Mouse (Mus musculus): ENCODE results near the gene Slc35a3. TPM values are rescaled to one million over a fixed set of nuclear protein-coding genes. Genes with fewer than 3 reads are reported as not detected.
"Not testable (repeated sequence)": the region's sequence is repeated elsewhere in the genome, so short reads cannot be mapped to it uniquely, and the experiment has no call there.

The Slc35a3 gene
- 10 to 100 TPM; 10.6 to 11.8 TPM for total RNA-seq (2021)
- long read RNA-seq, experiment 1, full-length matches to known transcripts = 6 of 10 reads
- long read RNA-seq, experiment 1, partial matches to known transcripts = 2 of 10 reads
- long read RNA-seq, experiment 1, other reads (novel, unspliced or antisense) = 2 of 10 reads
- long read RNA-seq, experiment 2, full-length matches to known transcripts = 6 of 10 reads
- long read RNA-seq, experiment 2, partial matches to known transcripts = 3 of 10 reads
- long read RNA-seq, experiment 2, other reads (novel, unspliced or antisense) = 1 of 10 reads

DNA sequence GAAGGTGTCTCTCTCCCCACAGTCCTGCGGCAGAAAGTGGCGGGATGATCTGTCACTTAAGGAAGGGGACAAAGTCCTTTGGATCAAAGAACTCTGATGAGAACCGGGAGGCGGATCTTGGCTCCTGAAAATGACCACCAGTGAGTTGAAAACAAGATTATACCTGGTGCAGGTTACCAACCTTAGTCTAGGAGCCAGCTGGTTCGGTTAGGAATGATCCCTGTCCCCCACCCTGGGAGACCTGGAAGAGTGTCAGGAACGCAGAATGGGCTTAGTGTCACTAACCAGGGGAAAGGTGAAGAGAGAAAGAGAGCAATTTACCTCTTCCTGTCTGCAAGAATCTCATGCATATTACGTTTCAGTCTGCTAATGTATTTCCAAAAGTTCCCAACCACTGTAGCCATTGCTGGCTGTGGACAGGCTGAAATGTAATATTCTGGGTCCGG is at the start of gene Slc35a3:
Gene Slc35a3, minus strand, starts transcription at position 396 of the 446 bp plus-strand sequence.
- no peak for DNase-seq

DNA sequence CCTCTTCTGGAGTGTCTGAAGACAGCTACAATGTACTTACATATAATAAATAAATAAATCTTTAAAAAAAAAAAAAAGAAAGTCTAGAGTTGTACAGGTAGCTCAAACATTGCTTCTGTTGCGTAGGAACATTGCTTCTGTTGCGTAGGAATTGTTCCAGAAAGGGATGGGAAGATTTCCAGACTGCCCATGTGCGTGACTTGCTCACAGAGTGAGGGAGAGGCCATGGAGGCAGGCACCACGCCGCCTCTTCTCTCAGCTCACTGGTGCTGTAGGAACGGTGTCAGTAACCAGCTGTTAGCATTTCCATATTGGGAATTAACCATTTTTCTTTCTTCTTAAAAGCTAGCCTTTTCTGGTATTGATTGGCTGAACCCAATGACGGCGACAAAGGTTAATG is 40.2 kb upstream of the Slc35a3 start:
- DNase-seq = no peak

DNA sequence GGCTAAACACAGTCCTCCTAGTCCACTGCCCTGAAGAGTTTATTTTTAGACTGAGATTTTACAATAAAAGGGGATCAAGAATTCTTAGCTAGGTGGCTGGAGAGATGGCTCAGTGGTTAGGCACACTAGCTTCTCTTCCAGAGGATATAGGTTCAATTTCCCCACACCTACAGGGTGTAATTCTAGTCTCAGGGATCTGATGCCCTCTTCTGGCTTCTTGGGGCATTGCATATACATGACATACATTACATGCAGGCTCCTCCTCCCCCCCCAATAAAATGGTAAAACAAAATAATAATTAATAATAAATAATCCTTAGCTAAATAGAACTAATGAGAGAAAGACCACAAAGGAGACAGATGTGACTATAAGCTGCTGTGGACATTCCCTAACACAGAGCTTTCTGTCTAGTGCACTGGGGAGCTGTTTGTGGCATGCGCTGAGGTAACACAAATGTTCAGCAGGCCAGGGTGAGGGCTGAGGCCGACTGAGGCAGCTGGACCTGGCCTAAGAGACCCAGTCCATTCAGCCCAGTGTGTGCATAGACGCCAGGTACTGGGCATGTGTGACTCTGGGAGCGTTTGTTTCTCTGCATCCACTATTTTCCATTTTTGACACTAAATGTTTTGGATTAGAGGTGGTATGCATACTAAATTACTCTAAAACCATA is 38.7 kb upstream of the Slc35a3 start:
- DNase-seq = peak; percentile 23

DNA sequence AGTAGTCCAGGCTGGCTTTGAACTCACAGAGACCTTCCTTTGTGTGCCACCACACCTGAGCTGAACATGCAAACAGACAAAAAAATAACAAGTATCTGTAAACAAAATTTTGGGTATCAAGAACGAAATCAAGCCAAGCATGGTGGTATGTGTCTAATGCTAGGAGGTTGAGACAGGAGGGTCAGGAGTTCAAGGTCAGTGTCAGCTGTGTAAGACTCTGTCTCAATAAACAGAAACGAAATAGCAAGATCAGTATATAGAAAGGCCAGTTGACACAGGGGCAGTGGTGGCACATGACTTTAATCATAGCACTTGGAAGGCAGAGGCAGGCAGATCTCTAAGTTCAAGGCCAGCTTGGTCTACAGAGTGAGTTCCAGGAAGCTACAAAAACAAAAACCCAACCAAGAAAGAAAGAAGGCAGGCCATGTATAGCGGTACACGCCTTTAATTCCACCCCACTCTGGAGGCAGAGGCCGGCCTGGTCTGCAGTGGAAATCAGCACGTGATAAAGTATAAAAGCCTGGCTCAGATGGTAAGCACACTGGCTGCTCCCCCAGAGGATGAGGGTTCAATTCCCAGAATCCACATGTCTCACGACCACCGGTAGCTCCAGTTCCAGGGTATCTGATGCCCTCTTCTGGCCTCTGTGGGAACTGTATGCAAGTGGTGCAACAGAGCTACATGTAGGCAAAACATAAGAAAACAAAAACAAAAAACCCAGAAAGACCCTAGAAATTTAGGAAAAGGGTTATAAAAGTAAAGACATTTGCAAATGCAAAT is 36.0 kb upstream of the Slc35a3 start:
- DNase-seq = peak; percentile 25

DNA sequence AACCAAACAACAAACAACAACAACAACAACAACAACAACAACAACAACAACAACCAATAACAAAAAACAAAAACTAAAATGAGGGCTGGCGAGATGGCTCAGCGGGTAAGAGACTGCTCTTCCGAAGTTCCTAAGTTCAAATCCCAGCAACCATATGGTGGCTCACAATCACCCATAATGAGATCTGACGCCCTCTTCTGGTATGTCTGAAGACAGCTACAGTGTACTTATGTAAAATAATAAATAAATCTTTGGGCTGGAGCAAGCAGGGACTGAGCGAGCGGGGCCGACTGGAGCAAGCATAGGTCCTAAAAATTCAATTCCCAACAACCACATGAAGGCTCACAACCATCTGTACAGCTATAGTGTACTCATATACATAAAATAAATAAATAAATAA is 35.0 kb upstream of the Slc35a3 start:
- not testable (repeated sequence) for DNase-seq

DNA sequence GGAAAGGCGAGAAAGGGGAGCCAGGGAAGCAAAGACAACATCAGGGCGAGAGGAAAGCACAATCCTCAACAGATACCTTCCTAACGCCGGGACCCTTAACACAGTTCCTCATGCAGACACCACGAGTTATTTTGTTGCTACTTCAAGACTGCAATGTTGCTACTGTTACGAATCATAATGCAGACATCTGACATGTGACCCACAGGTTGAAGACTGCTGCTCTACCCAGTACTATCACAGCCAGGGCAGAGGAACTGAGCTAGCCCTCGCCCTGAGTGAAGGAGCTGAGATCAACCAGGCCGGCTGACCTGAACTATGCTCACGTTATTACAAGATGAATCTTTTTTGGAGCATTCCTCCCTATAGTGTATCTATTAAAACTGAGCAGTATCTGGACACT is 28.3 kb upstream of the Slc35a3 start:
- DNase-seq = no peak

DNA sequence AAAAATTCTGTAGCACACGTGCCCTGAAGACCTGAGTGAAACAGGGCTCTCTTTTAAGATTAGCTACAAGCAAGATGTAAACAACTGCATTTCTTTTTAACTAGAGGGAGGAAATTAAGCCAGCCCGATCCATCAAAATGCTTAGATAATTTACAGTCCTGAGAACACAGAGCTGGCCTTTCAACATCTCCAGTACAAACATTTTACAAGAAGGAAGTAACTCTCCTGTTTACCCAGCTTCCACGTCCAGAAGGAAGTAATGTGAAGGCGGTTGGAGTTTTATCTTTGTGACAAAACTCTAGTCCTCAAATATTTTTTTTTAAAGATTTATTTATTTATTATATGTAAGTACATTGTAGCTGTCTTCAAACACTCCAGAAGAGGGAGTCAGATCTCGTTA is 27.5 kb upstream of the Slc35a3 start:
- no peak for DNase-seq

DNA sequence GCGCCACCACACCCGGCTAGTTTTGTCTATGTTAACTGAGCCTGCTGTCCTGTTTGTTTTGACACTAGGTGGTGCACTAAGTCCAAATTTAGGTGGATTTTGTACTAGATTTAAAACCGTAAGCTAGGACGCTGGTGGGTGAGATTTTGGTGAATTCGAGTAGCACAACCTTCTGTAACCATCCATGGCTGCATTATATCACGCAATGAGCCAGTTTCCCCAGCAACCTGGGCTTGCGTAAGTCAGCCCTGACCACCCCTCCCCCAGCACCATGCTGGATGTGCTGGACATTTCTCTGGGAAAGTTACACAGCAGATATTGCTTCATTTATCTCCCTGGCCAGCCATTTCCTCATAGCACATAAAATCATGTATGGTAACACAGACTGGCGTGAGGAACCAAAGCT is 24.7 kb upstream of the Slc35a3 start:
- DNase-seq = no peak

DNA sequence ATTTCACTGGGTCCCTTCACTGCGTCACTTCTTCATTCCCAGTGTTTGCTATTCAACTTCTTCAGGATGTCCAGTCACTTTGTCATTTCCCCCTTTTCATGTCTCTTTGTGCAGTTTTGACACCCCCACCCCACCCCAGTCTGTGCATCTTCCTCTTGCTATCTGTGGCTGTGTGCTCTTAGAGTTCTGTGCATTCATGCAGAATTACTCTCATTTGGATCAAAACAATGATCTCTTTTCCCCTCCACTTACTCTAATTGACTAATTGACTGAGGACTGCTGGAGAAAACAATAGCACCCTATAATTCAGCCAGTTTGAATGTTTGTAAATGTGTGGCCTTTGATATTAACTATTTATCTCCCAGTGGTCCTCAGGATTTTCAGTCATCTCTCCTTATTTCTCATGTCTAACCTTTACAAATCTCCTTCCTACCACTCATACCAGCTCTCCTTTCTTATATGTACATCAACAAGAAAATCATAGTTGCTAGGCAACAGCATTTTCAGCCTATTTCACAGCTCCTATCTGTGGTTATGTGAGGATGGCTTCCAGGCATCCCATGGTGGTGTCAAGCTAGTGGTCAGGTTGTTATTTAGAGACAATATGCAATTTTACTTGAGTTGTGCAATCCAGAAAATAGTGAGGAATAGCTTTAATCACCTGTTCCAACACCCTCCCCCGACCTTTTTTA is 17.0 kb upstream of the Slc35a3 start:
- no peak for DNase-seq

DNA sequence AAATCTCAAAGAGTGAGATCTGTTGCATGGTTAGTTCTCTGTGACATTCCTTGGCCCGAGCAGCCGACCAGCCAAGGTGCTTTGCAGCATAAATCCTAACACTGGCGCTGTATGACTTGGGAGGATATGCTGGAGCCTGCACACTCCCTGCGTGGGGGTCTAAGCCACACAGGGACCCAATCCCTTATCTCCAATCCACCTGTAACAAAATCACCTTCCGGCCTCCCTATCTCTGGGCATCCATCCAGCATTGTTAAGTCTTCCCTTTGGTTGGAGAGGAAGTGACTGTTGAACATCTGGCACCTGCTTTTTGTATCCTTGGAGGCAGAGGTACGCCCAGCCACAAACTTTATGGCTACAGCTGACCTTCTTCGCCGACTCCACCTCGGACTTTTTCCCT is 14.2 kb upstream of the Slc35a3 start:
- DNase-seq = no peak

DNA sequence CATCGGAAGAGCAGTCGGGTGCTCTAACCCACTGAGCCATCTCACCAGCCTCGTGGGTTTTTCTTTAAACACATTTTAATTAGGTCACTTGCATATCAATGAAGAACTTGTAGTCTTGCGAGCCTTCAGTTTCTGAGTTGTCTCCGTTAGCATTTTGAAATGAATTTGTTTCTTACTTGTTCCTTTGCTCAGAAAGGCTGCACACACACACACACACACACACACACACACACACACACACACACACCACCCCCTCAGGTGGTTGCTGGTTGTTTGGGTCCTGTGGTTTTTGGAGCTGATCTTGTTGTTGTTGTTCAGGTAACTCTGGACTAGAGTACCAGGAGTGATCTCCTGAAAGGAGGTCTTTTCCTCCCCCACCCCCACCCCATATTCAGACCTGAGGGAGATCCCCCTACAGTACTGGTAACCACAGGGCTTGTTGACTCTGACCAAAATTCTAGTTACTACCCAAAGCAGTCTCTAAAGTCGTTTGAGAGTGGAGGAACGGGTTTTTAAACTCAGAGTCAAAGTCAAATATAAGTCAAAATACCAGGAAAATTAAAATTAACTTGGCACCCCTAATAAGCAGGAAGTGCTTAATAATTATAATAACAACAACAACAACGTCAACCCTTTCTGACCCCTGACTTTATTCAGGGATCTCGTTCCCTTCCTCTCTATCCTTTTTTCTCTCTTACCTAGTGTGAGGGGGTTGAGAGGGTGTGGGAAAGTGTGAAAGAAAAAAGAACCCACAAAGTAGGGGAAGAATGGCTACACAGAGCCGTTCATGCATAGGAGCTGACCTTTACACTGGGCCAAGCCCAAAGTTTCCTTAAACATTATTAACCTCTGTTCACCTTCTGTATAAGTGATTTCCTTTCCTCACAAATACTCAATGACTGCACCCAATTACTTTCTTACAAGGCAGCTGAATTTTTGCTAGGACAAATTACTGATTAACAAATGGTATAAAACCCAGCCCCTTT is 11.2 kb upstream of the Slc35a3 start:
- DNase-seq = no peak

DNA sequence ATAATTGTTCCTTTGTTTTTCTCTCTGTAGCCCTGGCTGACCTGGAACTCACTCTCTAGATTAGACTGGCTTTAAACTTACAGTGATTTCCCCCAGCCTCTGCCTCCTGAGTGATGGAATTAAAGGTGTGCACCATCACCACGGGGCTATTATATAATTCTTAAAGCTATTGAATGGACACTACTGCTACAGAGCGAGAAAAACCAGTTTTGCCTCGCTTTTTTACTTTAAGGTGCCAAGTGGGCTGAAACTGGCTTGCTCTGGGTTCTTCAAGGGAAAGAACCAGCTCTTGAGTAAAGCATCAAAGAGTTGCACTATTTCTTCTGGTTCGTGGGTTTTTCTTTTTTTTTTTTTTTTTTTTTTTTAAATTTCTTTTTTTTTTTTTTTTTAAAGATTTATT is 10.3 kb upstream of the Slc35a3 start:
- DNase-seq = no peak

DNA sequence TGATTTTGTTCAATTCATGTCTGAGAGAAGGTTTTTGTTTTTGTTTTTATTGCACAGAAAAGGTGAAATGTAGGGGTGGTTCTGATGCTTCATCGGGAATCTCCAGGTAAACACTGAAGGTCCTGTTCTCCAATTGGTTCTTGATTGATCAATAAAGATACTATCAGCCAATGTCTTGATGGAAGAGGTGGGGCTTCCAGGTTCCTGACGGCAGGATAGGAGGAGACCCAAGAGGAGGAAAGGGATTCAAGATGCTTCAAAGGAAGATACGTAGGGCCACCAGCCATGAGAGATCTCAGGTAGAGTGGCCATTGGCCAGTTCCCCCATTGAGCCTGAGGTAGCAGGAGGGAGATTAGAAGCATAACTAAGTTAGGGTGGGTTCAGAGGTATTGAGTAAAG is 6.3 kb upstream of the Slc35a3 start:
- no peak for DNase-seq

DNA sequence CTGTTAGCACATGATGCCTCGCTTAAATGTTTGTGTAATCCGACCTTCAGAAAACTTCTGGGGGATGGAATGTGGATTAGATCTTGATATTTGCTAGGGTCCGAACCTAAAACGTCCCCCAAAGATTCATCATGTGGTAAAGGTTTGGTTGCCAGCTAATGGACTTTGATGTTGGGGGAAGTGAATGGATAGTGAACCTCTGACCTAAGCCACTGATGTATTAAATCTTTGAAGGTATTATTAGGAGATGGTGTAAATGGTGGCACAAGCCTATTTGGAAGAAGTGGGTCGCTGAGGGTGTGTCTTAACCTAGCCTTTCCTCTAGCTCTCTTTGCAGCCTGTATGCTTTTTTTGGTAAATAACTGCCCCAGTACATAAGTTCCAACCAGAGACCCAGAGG is 400 bp upstream of the Slc35a3 start:
- DNase-seq = no peak

DNA sequence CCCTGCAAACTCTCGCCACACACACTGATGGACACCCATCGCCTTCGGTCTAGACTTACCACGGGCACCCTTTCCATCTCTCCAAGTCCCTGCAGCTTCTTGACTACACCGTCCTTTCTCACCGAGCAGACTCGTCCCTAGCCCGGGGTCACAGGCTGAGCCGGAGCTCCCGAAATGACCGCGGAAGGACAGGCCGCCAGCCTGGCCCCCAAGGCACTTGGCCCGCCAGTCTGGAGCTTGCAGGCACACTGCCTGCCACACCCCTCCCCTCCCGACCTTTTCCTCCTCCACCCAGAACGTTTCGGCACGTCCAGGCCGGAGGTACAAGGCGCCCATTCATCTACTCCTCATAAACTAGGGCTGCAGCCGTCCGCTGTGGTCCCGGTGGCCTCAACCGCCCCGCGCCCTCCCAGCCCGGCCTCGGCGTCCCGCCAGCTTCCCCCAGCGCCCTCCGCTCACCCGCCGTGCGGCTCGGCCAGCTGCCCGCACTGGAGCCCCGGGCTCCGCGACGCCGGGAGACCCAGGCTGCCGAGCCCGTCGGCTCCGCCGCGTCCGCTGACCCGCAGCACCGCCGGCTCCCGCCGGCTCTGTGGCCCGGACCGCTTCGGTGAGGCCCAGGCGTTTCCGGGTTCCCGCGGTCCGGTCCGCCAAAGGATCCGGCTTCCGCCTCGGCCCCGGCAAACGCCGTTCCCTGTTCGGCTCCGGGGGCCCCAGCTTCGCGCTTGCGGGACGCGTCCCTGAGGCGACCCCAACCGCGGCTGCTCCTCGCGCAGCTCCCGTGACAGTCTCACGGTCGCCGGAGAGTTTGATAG is 801 bp downstream of the Slc35a3 start:
- DNase-seq = peak; percentile 83

DNA sequence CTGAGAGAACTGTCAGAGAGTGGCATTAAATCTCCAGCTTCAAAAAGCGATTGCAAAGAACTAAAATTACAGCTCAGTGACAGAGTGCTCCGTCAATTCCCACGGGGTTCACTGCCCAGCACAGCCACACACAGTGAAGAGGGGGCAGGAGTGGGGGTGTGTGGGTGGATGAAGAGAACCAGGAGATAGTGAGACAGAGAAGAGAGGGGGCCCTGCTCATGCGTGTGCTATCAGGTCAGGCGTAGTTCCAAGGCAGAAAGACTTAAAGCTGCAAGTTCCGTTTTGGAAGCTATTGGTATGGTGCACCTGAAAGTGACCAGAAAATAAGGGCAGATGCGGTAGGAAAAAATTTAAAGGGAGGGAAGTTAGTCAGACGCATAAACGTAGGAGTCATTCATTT is 1.7 kb downstream of the Slc35a3 start:
- DNase-seq = no peak

DNA sequence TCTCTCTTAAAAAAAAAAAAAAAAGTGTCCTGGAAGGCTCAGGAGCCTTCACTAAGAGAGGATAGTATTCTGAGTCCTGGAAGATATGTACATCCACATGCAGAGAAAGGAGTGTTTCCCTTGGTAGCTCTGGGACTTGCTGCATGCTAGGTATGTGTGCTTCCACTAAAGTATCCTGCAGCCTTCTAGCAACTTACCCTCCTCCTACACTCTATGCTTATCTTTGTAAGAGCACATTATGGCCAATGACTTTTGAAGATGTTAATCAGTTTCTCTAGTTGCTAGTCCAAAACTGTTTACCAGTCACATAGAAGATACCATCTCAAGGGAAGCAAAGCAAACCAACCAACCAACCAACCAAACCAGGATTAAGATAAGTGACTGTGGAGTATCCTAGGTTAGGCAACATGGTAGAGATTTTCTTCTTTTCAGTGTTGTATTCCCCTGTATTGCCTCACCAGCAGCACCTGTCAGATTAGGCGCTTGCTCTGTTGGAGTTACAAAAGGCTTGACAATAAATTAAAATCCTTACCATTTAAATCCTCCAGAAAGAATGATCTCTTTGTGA is 6.9 kb downstream of the Slc35a3 start:
- DNase-seq = no peak

DNA sequence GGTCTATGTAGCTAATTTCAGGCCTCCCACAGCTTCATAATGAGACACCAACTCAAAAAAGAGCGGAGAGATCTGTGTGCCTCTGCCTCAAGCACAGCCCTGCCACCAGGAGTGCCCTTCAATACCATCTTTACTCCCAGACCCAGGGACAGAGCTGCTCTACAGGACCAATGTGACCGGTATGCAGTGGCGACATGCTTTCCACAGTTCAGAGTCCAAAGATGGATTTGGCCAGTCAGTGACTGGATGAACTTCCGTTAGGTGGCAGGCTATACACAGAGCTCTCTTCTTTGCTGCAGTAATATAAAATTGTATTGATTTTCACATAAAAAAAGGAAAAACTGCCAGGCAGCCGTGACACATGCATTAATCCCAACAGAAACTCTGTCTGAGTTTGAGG is 8.8 kb downstream of the Slc35a3 start:
- DNase-seq = no peak

DNA sequence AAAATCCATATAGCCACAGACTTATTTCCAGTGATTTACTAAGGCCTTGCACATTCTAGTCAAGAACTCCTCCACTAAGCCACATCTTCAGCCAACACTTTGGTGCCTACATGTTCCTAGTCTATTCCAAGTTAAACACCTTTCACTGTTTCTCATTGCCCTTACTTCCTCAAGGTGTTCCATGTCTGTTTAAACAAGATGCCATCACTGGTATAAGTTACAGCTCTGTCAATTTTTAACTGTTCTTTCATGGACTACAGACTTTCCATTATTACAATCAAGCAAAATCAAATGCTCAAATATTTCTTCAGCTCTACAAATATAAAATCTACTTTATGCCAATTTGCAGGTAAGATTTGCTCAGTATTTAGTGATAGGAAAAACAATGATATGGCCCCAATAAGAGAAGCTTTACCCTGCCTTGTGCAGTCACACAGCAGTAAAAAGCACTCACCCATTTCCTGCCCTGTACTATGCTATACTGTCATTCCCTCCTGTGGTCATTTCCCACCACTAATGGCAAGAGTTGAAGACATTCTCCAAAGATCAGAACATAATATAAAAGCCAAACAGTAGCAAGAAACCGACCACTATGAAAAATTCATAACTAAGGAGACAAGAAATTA is 9.9 kb downstream of the Slc35a3 start:
- DNase-seq = no peak

DNA sequence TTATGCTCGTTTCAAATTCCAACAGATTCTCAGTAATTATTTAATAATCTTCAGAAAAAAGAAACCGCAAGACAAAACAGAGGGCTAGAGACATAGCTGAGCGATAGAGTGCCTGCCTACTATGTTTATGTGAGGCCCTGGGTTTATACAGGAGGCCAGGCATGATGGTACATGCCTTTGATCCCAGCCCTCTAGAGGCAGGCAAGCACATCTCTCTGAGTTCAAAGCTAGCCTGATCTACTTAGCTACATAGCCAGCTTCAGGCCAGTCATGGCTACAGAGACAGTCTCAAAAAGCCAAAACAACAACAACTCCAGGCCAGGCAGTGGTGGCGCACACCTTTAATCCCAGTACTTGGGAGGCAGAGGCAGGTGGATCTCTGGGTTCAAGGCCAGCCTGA is 11.0 kb downstream of the Slc35a3 start:
- no peak for DNase-seq
